Mouse (Mus musculus) ES-Bruce4 (cell line): ENCODE data around the gene Ptprd.

ENCODE experiments used
- CTCF ChIP-seq: IDR thresholded peaks from one replicate; pipeline ENCODE4 v1.8.1; 2011; ENCODE audit warnings: low read depth, low read length
- POLR2A ChIP-seq: IDR thresholded peaks from one replicate; pipeline ENCODE4 v1.8.1; 2011; ENCODE audit warnings: low read length; ENCODE audit not compliant: insufficient read depth

DNA sequence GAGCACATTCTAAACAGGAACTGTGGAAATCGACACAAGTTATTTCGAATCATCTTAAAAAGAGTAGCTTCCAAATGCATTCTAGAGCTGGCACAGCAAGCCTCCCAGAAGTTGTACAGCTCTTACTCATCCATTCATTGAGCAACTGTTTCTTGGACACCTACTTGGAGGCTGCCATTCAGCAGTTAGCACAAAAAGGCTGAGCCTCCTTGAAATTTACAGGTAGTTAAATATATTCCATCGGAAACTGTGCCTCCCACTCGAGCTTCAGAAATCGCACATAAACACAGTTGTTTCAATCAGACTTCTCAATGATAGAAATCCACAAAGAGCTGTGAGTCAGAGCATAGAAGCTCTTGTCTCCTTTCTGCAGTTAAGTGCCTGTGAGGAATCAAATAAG lies 1825.9 kb downstream of the Ptprd start:
- TF ChIP-seq CTCF (no peak), POLR2A (no peak)
